Mouse (Mus musculus) frontal cortex, postnatal 25 days (tissue): Measurements from ENCODE around the gene Aamp.
"Not testable (repeated sequence)": the region's sequence is repeated elsewhere in the genome, so short reads cannot be mapped to it uniquely, and the experiment has no call there.

Experiments used
- DNase-seq, 2 experiments: peaks; one replicate each; pipeline ENCODE4 v3.0.0; 2022; ENCODE audit warnings: low spot score in 2 of 2

Aamp gene

DNA sequence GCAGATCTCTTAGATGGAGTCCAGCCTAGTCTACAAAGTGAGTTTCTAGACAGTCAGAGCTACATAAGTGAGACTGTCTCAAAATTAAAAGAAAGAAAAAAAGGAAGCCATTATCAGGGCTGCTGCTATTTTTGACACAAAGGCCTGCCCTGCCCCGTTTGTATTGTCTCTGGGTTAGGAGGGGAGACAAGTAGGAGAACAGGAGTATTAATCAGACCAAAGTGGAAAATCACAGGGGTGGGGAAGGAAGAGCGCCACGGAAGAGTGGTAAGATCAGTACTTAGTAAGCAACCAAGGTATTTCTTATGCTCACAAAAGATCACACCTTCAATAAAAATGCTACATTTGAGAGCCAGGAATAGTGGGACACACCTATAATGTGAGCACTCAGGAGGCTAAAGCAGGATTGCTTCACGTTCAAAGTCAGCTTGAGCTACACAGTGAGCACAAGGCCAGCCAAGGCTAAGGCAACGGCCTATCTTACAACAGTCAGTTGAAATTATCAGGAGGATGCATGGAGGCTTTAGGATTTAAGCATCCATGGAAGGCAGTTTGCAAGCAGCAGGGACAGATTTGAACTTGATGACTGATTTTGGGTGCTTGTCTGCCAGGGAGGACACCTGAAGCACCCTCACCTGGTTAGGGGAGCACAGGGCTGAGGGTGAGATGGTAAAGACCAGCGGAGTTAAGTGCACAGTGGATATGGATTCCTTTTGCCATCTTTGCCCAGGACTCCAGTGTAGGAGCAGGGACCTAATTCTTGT is 16.0 kb upstream of the Aamp start:
- DNase-seq: no peak

- DNase-seq: no peak
Observed at GRCm38 (mm10) chr1:74298996-74299395, 14.5 kb upstream of the Aamp start.

DNA sequence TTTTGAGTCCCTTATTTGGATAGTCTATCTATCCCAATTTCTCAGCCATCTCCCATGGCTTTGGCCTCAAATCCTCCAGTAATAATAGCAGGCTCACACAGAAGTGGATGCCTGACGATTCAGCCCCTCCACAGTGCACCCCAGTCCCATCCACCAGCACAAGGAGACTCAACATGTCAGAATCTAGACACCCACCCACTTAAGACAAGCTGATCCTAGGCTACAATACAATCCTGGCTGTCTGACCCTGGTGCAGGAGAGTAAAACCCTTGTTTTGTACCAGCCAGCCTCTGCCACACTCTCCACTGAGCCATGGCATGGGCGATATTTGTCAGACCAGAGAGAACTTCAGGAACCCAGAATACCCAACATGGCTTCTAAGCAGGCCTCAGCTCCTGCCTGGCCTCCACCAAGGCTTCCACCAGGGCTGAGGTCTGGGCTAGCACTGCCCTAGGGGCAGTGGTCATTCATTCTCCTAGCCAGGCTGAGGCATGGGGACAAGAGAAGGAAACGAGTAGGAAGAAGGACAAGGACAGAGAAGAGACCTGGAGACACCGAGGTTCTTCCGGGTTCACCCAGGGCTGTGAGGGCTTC is 13.7 kb upstream of the Aamp start:
- DNase-seq: no peak

DNA sequence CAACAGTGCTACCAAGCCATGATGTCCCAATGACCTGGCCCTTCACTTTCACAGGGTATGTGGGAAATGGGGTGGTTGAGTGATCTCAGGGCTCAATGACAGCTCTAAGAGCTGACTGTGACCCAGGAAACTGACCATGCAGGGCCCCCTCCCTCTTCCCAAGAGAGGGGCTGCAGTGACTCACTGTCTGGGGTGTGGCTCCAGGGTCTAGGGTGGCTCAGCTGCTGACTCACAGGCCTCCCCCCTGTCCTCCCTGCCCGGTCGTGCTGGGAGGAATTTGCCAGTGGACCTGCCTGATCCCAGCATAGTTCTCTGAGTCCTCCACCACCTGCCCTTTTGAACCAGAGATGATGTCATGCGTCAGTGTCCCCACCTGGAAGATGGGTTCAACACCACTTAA is 12.7 kb upstream of the Aamp start:
- no peak for DNase-seq

GRCm38 (mm10) chr1:74296477-74296876 is 11.9 kb upstream of the Aamp start:
- DNase-seq: no peak

DNA sequence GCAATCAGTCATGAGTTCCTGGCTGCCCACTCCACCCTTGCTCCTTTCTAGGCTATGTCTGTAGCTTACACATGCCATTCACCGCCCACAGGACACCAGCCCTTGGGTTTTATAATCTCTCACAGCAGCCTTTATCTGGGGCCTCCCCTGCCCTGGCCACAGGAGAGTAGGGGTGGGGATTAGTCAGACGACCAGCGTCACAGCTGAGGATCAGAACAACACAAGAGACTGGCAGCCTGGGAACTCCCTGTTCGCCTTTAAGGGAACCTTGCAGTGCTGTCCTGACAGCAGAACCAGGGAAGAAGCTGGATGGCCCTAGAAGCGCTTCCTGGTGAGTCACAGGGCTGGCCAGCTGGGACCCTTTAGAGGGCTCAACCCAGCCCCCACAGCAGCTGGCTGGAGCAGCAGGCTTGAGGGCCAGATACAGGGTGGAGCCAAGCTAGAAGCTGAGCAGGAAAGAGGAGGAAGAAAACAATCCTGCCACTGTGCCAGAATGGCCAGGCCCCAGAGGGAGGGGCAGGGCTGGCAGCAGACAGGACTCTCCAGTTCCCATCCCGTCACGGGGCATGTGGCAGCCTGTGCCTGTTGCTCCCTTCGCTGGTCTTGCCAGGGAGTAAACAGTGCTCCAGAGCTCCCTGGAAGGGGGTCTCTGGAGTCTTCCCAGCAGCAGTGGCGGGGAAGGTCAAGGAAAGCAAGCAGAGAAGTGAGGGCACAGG is 11.1 kb upstream of the Aamp start:
- DNase-seq: peak; percentile 50 to 54

DNA sequence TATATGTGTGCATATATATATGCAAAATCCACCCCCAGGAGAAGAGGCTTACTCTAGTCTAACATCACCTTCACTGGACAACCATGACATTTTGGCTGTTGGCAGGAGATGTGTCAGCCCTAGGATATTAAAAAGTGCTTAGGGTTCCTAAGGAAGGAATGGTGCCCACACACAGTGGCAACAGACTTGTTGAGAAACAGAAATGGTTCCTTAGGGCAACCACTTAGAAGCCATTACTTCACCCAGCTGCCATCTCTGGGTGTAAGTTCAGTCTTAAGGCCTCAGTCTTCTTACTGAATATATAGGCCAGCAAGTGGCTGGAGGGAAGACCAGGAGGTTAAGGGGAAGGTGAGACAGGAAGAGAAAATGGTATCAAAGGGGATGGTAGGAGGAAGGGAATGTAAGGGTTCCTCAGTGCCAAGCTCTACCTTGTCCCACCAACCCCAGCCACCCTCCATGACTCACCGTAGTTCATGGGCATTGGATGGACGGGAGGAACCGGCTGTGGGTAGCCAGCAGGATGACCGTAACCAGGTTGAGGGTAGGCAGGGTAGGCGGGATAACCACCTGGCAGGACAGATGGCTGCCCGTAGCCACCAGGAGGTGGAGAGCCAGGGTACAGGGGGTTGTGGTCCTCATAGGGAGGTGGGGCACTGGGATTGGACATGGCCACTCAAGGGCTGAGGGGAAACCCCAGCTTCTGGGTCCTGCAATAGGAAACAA is 10.4 kb upstream of the Aamp start:
- DNase-seq: no peak

DNA sequence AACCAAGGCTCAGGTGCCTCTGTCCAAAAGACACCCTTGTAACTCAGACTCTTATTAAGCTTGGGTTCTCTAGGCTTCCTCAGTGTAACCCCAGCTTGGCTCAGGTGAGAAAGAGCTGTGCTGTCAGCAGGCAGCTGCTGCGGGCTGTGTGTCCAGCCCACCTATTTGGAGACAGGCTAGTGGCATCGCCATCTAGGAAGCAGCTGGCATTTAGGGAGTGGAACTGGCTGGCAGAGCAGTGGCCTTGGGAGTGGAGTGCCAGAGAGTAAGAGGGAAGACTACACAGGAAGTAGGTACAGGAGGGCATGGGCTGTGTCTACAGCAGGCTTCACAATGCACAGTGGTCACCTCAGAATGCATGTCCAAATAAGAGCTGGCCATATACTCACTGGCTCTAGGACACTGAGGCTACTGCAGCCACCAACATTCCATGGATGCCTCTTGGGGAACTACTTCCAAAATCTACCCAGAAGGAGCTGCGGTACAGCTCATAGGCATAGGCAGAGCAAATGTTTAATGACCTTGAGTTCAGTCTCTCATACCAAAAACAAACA is 9.6 kb upstream of the Aamp start:
- DNase-seq: no peak

GRCm38 (mm10) chr1:74293306-74293960 is 8.9 kb upstream of the Aamp start:
- no peak for DNase-seq

DNA sequence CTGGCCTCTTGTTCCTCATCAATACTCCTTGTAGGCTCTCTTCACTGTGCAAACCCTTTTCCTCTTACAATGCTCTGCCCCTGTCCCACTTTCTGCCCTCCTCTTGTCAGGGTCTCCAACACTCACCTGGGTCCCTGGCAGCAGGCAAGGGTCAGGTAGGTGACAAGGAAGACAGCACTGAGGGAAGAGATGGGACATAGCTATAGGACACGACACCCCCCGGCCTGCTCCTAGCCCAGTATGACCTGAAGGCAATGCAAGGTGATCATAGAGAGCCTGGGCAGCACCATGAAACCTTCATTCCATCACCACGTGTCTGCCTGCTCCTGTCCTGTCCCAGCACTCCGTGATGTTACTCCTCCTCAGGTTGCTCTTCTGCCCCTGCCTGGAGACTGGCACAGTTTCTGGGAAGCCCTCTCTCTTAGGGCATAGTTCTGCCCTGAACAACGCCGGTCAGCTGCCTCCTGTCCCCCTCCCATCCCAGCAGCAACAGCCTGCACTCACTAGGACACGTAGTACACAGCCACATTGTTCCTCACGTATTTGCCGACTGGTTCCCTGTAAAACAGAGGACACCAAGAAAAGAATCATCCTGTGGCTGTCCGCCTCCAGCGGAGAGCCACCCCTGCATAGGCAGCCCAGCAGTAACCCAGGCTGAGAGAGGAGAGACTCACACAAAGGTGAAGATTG is 7.9 kb upstream of the Aamp start:
- no peak for DNase-seq

DNA sequence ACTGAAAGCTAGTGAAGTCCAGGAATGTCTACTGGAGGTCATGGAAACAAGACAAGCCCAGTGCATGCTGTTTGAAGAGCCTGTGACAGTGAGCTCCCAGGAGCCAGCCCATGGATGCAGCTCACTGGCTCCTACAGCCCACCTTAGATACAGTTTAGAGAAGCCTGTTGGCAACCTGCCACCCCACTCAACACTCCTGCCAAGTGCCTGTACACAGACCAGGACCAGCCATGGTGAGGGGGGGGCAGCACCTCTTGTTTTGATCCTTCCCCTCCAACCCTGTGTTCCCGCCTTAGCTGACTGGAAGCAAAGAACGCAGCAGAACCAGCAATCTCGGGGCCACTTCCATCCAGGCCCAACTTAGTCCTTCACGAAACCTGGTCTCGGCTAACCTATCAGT is 5.6 kb upstream of the Aamp start:
- DNase-seq: no peak

DNA sequence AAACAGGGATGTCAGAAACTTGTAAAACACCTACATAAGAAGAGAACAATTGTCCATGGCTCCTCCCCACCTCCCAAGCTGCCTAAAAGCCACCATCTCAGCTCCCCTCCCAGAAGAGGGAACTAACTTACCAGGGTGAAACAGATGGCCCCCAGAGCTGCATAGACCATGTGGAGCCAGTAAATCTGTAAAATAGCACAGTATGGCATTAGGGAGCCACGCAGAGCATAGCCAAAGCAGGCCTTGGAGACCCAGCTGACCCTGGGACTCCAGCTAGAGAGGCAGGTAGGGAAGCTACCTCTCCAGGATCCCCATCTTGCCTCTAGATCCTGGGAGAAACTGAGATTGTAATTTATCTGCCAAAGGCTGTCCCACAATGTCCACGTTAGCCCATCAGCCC is 5.2 kb upstream of the Aamp start:
- no peak for DNase-seq

- DNase-seq: no peak
Observed at GRCm38 (mm10) chr1:74289248-74289647, 4.7 kb upstream of the Aamp start.

- no peak for DNase-seq
Observed at GRCm38 (mm10) chr1:74288327-74288726, 3.8 kb upstream of the Aamp start.

DNA sequence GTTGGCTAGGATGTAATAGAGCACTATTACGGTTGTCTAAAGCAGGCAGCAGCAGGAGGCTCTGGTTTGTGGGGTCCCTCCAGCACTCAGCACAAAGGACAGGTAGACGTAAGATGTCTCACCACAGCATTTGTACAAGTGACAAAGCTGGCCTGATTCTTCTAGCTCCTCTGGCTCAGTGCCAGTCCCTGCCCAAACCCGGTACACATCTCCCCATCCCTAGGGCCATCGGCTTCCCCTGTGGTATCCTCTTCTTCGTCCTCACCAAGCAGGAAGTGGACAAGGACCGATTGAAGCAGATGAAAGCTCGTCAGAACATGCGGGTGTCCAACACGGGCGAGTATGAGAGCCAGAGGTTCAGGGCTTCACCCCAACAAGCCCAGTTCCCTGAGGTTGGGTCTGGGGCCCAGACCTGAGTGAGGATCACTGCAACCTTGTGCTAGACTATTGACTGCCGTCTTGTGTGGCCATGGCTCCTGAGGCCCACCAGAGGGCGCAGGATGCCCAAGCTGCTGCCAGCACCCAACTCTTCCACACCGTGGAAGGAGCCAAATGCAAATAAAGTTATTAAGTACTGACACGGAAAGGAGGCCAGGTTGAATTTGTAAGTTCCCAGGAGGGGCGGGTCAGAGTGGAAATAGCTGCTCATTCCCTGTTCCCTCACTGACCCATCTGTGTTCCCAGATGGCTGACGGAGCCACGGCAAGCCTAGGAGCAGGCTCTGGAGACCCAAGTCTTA is 2.5 kb upstream of the Aamp start:
- not testable (repeated sequence) for DNase-seq

GRCm38 (mm10) chr1:74285212-74286010 is 873 bp upstream of the Aamp start:
- DNase-seq: no peak

DNA sequence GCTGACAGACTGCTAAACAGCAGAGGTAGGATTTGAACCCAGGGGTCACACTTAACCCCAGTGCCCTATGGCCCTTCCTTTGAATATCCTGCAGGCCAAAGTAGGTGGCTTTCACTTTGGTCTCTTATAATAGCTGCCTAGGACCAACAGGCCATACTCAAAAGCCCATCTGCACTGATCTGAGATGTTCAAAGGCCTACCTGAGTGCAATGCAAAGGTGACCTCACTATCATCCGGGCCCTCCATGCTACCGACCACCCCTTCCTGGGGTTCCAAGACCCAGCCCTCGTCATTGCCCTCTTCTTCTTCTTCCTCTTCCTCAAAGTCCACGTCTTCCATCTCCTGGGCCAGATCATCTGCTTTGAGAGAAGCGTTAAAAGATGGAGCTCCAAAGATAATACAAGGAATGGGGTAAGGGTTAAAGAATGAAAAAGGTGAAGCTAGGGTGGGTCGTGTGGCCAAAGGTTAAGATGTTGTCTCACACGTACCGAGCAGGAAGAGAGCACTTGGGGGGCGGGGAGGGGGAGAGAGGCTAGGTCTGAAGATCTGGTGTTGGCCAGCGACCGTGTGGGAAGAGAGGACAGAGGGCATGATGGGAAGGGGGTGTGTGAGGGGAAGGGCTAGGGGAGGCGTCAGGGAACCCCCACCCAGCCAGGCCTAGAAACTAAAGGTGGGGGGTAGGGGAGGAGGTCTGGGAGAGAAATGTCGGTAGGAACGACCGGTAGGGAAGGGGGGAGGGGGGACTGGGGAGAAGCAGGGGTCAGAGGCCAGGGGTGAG is 663 bp downstream of the Aamp start:
- no peak for DNase-seq

GRCm38 (mm10) chr1:74282896-74283625 is 1.5 kb downstream of the Aamp start:
- no peak for DNase-seq
